Mouse (Mus musculus) cerebellum, postnatal 25 days (tissue): ENCODE data around the gene Fam227b.

Source experiments
- DNase-seq, 2 experiments: peaks; one replicate each; pipeline ENCODE4 v3.0.0; 2021; ENCODE audit warnings: mixed read lengths in 2 of 2

The Fam227b gene

GRCm38 (mm10) chr2:126151855-126152571 is at the start of gene Fam227b, which contains the start of gene Dtwd1:
TSS of gene Fam227b (minus strand) at chr2:126152004.
TSS of gene Dtwd1 (plus strand) at chr2:126152141.
- peak; percentile 98 to 99 for DNase-seq

GRCm38 (mm10) chr2:126198971-126199370 is 47.2 kb upstream of the Fam227b start:
- DNase-seq, result no peak

GRCm38 (mm10) chr2:126195631-126196356 is 44.0 kb upstream of the Fam227b start:
- DNase-seq, result no peak

GRCm38 (mm10) chr2:126192129-126192528 is 40.3 kb upstream of the Fam227b start:
- DNase-seq, result no peak

GRCm38 (mm10) chr2:126191306-126191705 is 39.5 kb upstream of the Fam227b start:
- DNase-seq, result no peak

GRCm38 (mm10) chr2:126171427-126171826 is 19.6 kb upstream of the Fam227b start:
- DNase-seq, result no peak

GRCm38 (mm10) chr2:126166848-126167617 is 15.2 kb upstream of the Fam227b start:
- DNase-seq, result no peak

- no peak for DNase-seq
These were observed 14.5 kb upstream of the Fam227b start for GRCm38 (mm10) chr2:126166335-126166734.

GRCm38 (mm10) chr2:126165277-126166018 is 13.6 kb upstream of the Fam227b start:
- no peak for DNase-seq

GRCm38 (mm10) chr2:126147723-126148122 is 4.1 kb downstream of the Fam227b start:
- DNase-seq, result no peak

- no peak for DNase-seq
These were observed 57.2 kb downstream of the Fam227b start for GRCm38 (mm10) chr2:126094616-126095015.

- peak in 1 of 2 experiments; percentile 10 for DNase-seq
These were observed 61.4 kb downstream of the Fam227b start for GRCm38 (mm10) chr2:126090432-126090831.

GRCm38 (mm10) chr2:126086187-126086586 is 65.6 kb downstream of the Fam227b start:
- DNase-seq, result no peak

- DNase-seq, result no peak
These were observed 67.5 kb downstream of the Fam227b start for GRCm38 (mm10) chr2:126084326-126084725.

- DNase-seq, result no peak
These were observed 72.7 kb downstream of the Fam227b start for GRCm38 (mm10) chr2:126079086-126079485.

- no peak for DNase-seq
These were observed 75.3 kb downstream of the Fam227b start for GRCm38 (mm10) chr2:126076506-126076905.

GRCm38 (mm10) chr2:126073744-126074143 is 78.1 kb downstream of the Fam227b start:
- DNase-seq, result no peak

- DNase-seq, result no peak
These were observed 82.1 kb downstream of the Fam227b start for GRCm38 (mm10) chr2:126069740-126070139.

GRCm38 (mm10) chr2:126065303-126065856 is 86.4 kb downstream of the Fam227b start:
- no peak for DNase-seq

GRCm38 (mm10) chr2:126064814-126065213 is 87.0 kb downstream of the Fam227b start:
- DNase-seq, result no peak

GRCm38 (mm10) chr2:126062876-126063275 is 88.9 kb downstream of the Fam227b start:
- DNase-seq, result no peak
